ENCODE assay signal across 10 mouse cellular contexts in genomic region chr5:136620234-136620633, GRCm38 (mm10). TPM values are rescaled to one million over a fixed set of nuclear protein-coding genes. Genes with fewer than 3 reads are reported as not detected.
DNase-seq lines count a peak whose midpoint lies in the region; ATAC-seq and TF ChIP-seq lines count a peak whose summit lies in the region.
"Had no signal": no experiment of that assay in that cellular context is flagged by ENCODE, and none has a peak within 500 bp of the region (broad histone marks: within the 10 kb centered on the region; RNA-seq: fewer than 3 reads in every experiment).

No protein-coding gene starts in this region.

- ATAC-seq in heart, embryonic 14.5 days (ENCODE audit: insufficient number of reproducible peaks, insufficient read depth, low FRiP score, low read depth): no peak
- ATAC-seq in hindbrain, embryonic 12.5 days (ENCODE audit: low FRiP score): no peak
- no peak for ATAC-seq in lung, postnatal 0 days

- 14% methylated on average over 12 of the region's 12 CpGs for WGBS in heart, embryonic 14.5 days
- 35% methylated on average over 12 of the region's 12 CpGs for WGBS in hindbrain, embryonic 12.5 days
- 21% methylated on average over 12 of the region's 12 CpGs for WGBS in lung, postnatal 0 days

- H3K27me3 ChIP-seq in heart, embryonic 14.5 days (ENCODE audit: control insufficient read depth, insufficient read depth, low read length): peaks cover 12% of the 10 kb centered on the region; the same call in 1 of the 2 replicates
- H3K27me3 ChIP-seq in E14TG2a.4 (ENCODE audit: insufficient read depth, low read length): peaks cover 78% of the 10 kb centered on the region
- peaks cover 47% of the 10 kb centered on the region for H3K27me3 ChIP-seq in hindbrain, embryonic 12.5 days
- H3K27me3 ChIP-seq in lung, postnatal 0 days (replicated peaks; ENCODE audit: insufficient read depth, low read length): no peaks in the 10 kb centered on the region

- no peaks in the 10 kb centered on the region for H3K9me3 ChIP-seq in heart, embryonic 14.5 days (ENCODE audit: control insufficient read depth, low read length)
- H3K9me3 ChIP-seq in E14TG2a.4 (ENCODE audit: low read length): peaks cover 5% of the 10 kb centered on the region; the same call in 1 of the 2 replicates
- no peaks in the 10 kb centered on the region for H3K9me3 ChIP-seq in hindbrain, embryonic 12.5 days (replicated peaks)
- H3K9me3 ChIP-seq in lung, postnatal 0 days (ENCODE audit: low read length): no peaks in the 10 kb centered on the region

- peak overlapping the region; percentile 56 for H3K4me2 ChIP-seq in heart, embryonic 14.5 days (ENCODE audit: low read length)
- H3K4me2 ChIP-seq in hindbrain, embryonic 12.5 days (replicated peaks): peak overlapping the region; percentile 14; the same call in 1 of the 2 replicates
- H3K4me2 ChIP-seq in lung, postnatal 0 days (replicated peaks; ENCODE audit: low read depth, low read length): peak overlapping the region; percentile 38

- intact Hi-C loops in heart, postnatal 14 days (cut with DNase I): loop anchor here (1.0 to 5.0 kb wide), 3 partner anchors 53 to 363 kb away; partner anchors contain the start of gene Cux1

- H3K36me3 ChIP-seq in heart, embryonic 14.5 days (ENCODE audit: control insufficient read depth, insufficient read depth, low read length): no peaks in the 10 kb centered on the region
- no peaks in the 10 kb centered on the region for H3K36me3 ChIP-seq in E14TG2a.4 (ENCODE audit: insufficient read depth, low read length)
- no peaks in the 10 kb centered on the region for H3K36me3 ChIP-seq in hindbrain, embryonic 12.5 days
- no peaks in the 10 kb centered on the region for H3K36me3 ChIP-seq in lung, postnatal 0 days (ENCODE audit: insufficient read depth, low read length)

- no peak for DNase-seq in heart, postnatal 14 days
- DNase-seq in lung, postnatal 0 days (ENCODE audit: low spot score): peak; percentile 42
- DNase-seq in spleen, postnatal 36 days (ENCODE audit: low spot score in 2 of 2): no peak
- no peak for DNase-seq in layer of hippocampus, adult 9-10 months (ENCODE audit: low spot score)
- DNase-seq in testis, postnatal 14 days (ENCODE audit: low spot score): no peak
- DNase-seq: cerebellum, adult 9-10 months had no signal

- H3K4me1 ChIP-seq in heart, embryonic 14.5 days (ENCODE audit: control insufficient read depth in 2 of 2, insufficient read depth in 2 of 2, low read length in 2 of 2): peaks cover 17 to 20% of the 10 kb centered on the region in 2 experiments
- peaks cover 18% of the 10 kb centered on the region for H3K4me1 ChIP-seq in E14TG2a.4 (replicated peaks; ENCODE audit: low read depth, low read length)
- peaks cover 14% of the 10 kb centered on the region for H3K4me1 ChIP-seq in hindbrain, embryonic 12.5 days
- peaks cover 17% of the 10 kb centered on the region; the same call in 1 of the 2 replicates for H3K4me1 ChIP-seq in lung, postnatal 0 days (ENCODE audit: insufficient read depth, low read depth, low read length)

- H3K4me3 ChIP-seq in heart, embryonic 14.5 days (ENCODE audit: control insufficient read depth in 1 of 2, insufficient read depth in 1 of 2, low read depth in 1 of 2, low read length in 2 of 2): peak overlapping the region; percentile 1 to 22; a peak in 3 of 4 replicates
- 0 out of 2 replicates have a peak overlapping the region, but pooled peaks have one; percentile 39 for H3K4me3 ChIP-seq in E14TG2a.4 (replicated peaks; ENCODE audit: low read length)
- H3K4me3 ChIP-seq in hindbrain, embryonic 12.5 days: no peak overlapping the region
- no peak overlapping the region for H3K4me3 ChIP-seq in lung, postnatal 0 days (ENCODE audit: low read depth, low read length)

- TF ChIP-seq CTCF in E14TG2a.4 (conservative IDR thresholded peaks at IDR 0.05; ENCODE audit: low read length): no peak
- no peak for TF ChIP-seq CTCF in lung, postnatal 0 days (IDR thresholded peaks at IDR 0.05)

- no peak for TF ChIP-seq EP300 in lung, postnatal 0 days (IDR thresholded peaks at IDR 0.05)

- peak overlapping the region; percentile 39 to 46; a peak in 1 of 4 replicates for H3K27ac ChIP-seq in heart, embryonic 14.5 days (replicated peaks in 1 of 2; ENCODE audit: control insufficient read depth in 1 of 2, insufficient read depth in 1 of 2, low read depth in 2 of 2, low read length in 2 of 2)
- H3K27ac ChIP-seq in hindbrain, embryonic 12.5 days: no peak overlapping the region
- no peak overlapping the region for H3K27ac ChIP-seq in lung, postnatal 0 days (ENCODE audit: low read length)
- H3K27ac ChIP-seq: macrophage had no signal

- H3K9ac ChIP-seq in heart, embryonic 14.5 days (ENCODE audit: low read length): peak overlapping the region; percentile 39
- no peak overlapping the region for H3K9ac ChIP-seq in hindbrain, embryonic 12.5 days
- no peak overlapping the region for H3K9ac ChIP-seq in lung, postnatal 0 days (replicated peaks; ENCODE audit: low read depth)

RNA-seq across cellular contexts. Expression of gene Cux1, which starts 52.9 kb away (rescaled TPM):
- polyA plus RNA-seq in heart, embryonic 14.5 days (2014; fragmentation: Nextera tagmentation; extraction: Ambion mirVana): 71.6 and 76.8 TPM in 2 replicates
- total RNA-seq in heart, postnatal 14 days (2021): 100 to 1,000 TPM; 106 to 108 TPM
- 114 and 117 TPM in 2 replicates for polyA plus RNA-seq in hindbrain, embryonic 12.5 days (2016; fragmentation: Nextera tagmentation; extraction: Ambion mirVana)
- polyA plus RNA-seq in lung, postnatal 0 days (2015; fragmentation: Nextera tagmentation; extraction: Ambion mirVana): 68.5 and 74.0 TPM in 2 replicates

Comparison
In these comparisons a context has a peak if more than half of its experiments do, and no peak if none do; other contexts are left out.
1. H3K27ac ChIP-seq: peak in heart, embryonic 14.5 days (2 of 2); none in hindbrain, embryonic 12.5 days (single experiment) and lung, postnatal 0 days (single experiment).
2. H3K4me3 ChIP-seq: peak in heart, embryonic 14.5 days (2 of 2) and E14TG2a.4 (single experiment); none in hindbrain, embryonic 12.5 days (single experiment) and lung, postnatal 0 days (single experiment).
3. Peak in every context shown above with its lines, with median percentiles within 50 percentile points of each other: H3K4me2 ChIP-seq.